Mouse (Mus musculus) hindbrain, embryonic 14.5 days (tissue): ENCODE results near the gene Olfr1097. TPM values are rescaled to one million over a fixed set of nuclear protein-coding genes. Genes with fewer than 3 reads are reported as not detected.

Experiments used
- ATAC-seq: fragments of 200-750 bp; cut with Nextera tagmentation; 2 replicates; pipeline ENCODE4 v1.8.0; 2017; ENCODE audit warnings: moderate number of reproducible peaks, mild to moderate bottlenecking, moderate TSS enrichment, moderate library complexity; ENCODE audit not compliant: low FRiP score
- DNase-seq: peaks from one replicate; pipeline ENCODE4 v3.0.0-alpha.2; 2015; ENCODE audit warnings: low spot score
- H3K27ac ChIP-seq: fragments of 300-500 bp; sonication (generic); 2 replicates; pipeline ENCODE4 v1.5.1; 2014; ENCODE audit warnings: mild to moderate bottlenecking, moderate library complexity
- H3K27me3 ChIP-seq: fragments of 300-500 bp; sonication (generic); 2 replicates; pipeline ENCODE4 v1.6.1; 2014; ENCODE audit warnings: mild to moderate bottlenecking, low read length, mixed read lengths; ENCODE audit not compliant: control insufficient read depth, insufficient read depth
- H3K36me3 ChIP-seq: fragments of 300-500 bp; sonication (generic); replicated peaks from 2 replicates; pipeline ENCODE4 v1.6.1; 2014; ENCODE audit not compliant: control insufficient read depth, insufficient read depth
- H3K4me1 ChIP-seq: fragments of 300-500 bp; sonication (generic); replicated peaks from 2 replicates; pipeline ENCODE4 v1.6.1; 2014; ENCODE audit warnings: antibody characterized with exemption, low read length, mixed read lengths; ENCODE audit not compliant: control insufficient read depth, insufficient read depth
- H3K4me2 ChIP-seq: fragments of 300-500 bp; sonication (generic); replicated peaks from 2 replicates; pipeline ENCODE4 v1.6.1; 2014; ENCODE audit warnings: mild to moderate bottlenecking, moderate library complexity
- H3K4me3 ChIP-seq: fragments of 300-500 bp; sonication (generic); replicated peaks from 2 replicates; pipeline ENCODE4 v1.5.1; 2014; ENCODE audit warnings: mild to moderate bottlenecking, low read length
- H3K9ac ChIP-seq: fragments of 300-500 bp; sonication (generic); 2 replicates; pipeline ENCODE4 v1.6.1; 2014
- H3K9me3 ChIP-seq: fragments of 300-500 bp; sonication (generic); 2 replicates; pipeline ENCODE4 v1.6.1; 2016; ENCODE audit warnings: low read length; ENCODE audit not compliant: control insufficient read depth
- WGBS: fragments of 180-500 bp; shearing (Covaris S2); extraction: QIAGEN DNeasy Blood & Tissue Kit; methylation state at CpG from one replicate; pipeline ENCODE4 v1.1.7; 2014; 5-methylcytosine and 5-hydroxymethylcytosine counted together
- polyA plus RNA-seq: library from polyadenylated mRNA; unstranded; fragments of >200 nt; fragmentation: Nextera tagmentation; extraction: Ambion mirVana; gene quantifications from 2 replicates; pipeline ENCODE4 v1.2.1, GENCODE M21; 2014

Gene Olfr1097
- polyA plus RNA-seq: not detected in 2 replicates

DNA sequence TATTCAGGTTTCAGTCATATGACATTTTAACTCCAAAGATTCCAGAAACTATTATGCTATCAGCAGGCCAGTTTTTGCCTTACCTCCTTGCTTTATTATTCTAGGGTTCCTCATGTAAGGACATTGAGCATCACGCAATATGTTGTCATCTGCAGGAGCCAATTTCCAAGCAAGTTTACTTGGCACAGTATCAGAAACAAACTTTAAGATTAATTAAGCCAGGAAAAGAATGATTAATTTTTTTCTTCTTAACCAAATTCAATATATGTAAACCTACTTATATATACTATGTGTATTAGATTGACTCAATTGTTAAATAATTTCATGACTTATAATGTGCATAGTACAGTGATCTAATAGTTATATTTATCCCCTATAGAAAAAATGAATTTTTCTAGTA lies at the start of gene Olfr1097:
TSS of gene Olfr1097 (minus strand) at position 101 of the 400 bp plus-strand sequence.
- 94% methylated on average over 1 of the region's 1 CpGs for WGBS
- ATAC-seq (no peak), DNase-seq (no peak)
- H3K4me1 ChIP-seq: no peaks in the 10 kb centered on the region
- H3K9me3 ChIP-seq: no peaks in the 10 kb centered on the region
- no peaks in the 10 kb centered on the region for H3K27me3 ChIP-seq
- no peak within 1 kb of the TSS for H3K4me2 ChIP-seq
- no peaks in the 10 kb centered on the region for H3K36me3 ChIP-seq
- H3K9ac ChIP-seq: no peak within 1 kb of the TSS
- no peak within 1 kb of the TSS for H3K4me3 ChIP-seq
- H3K27ac ChIP-seq: no peak within 1 kb of the TSS

DNA sequence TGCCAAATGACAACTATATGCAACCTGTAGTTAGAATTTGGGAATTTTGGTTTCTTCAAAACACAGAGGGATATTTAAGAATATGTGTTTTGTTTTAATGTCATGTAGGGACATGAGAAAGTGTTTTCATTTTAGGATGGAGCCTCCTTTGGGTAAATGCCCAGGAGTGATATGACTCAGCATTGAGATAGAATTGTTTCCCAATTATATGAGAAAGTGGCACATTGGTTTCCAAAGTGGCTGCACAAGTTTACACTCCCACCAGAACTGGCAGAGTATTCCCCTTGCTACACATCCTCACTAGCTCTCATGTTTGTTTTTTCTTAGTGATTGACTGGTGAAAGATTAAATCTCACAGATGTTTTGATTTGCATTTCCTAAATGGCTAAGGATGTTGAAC lies 34.5 kb upstream of the Olfr1097 start:
- no peak overlapping the region for H3K4me2 ChIP-seq
- no peak overlapping the region for H3K4me3 ChIP-seq
- H3K9ac ChIP-seq: no peak overlapping the region
- no peak overlapping the region for H3K27ac ChIP-seq
- no peaks in the 10 kb centered on the region for H3K36me3 ChIP-seq
- ATAC-seq (no peak), DNase-seq (no peak)
- H3K27me3 ChIP-seq: no peaks in the 10 kb centered on the region
- no peaks in the 10 kb centered on the region for H3K9me3 ChIP-seq
- H3K4me1 ChIP-seq: no peaks in the 10 kb centered on the region

DNA sequence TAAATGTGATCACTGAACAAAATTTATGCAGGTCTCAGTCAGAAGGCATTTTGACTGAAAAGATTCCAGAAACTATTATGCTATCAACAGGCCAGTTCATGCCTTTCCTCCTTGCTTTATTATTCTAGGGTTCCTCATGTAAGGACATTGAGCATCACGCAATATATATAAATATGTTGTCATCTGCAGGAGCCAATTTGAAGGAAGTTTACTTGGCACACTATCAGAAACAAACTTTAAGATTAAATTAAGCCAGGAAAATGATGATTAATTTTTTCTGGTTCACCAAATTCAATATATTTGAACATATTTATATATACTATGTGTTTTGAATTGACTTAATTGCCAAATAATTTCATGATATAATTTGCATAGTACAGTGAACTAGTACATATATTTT lies 32.4 kb upstream of the Olfr1097 start, which contains the start of gene Olfr1098:
TSS of gene Olfr1098 (minus strand) at position 101 of the 400 bp plus-strand sequence.
- H3K9ac ChIP-seq: no peak within 1 kb of the TSS

DNA sequence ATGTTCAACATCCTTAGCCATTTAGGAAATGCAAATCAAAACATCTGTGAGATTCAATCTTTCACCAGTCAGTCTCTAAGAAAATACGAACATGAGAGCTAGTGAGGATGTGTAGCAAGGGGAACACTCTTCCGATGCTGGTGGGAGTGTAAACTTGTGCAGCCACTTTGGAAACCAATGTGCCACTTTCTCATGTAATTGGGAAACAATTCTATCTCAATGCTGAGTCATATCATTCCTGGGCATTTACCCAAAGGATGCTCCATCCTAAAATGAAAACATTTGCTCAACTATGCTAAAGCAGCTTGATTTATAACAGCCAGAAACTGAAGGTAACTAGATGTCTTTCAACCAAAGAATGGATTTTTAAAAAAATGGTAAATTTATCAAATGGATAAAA lies 13.6 kb upstream of the Olfr1097 start:
- no peak overlapping the region for H3K9ac ChIP-seq
- H3K4me2 ChIP-seq: no peak overlapping the region
- no peak overlapping the region for H3K27ac ChIP-seq
- no peaks in the 10 kb centered on the region for H3K4me1 ChIP-seq
- no peaks in the 10 kb centered on the region for H3K9me3 ChIP-seq
- ATAC-seq (no peak), DNase-seq (no peak)
- no peaks in the 10 kb centered on the region for H3K27me3 ChIP-seq
- 89% methylated on average over 2 of the region's 2 CpGs for WGBS
- H3K4me3 ChIP-seq: no peak overlapping the region
- H3K36me3 ChIP-seq: no peaks in the 10 kb centered on the region

More for the DNA sequence above, 32.4 kb upstream of the Olfr1097 start, which contains the start of gene Olfr1098:
- Histone ChIP-seq H3K4me1 (no peaks in the 10 kb centered on the region), H3K27me3 (no peaks in the 10 kb centered on the region), H3K4me3 (no peak within 1 kb of the TSS), H3K27ac (no peak within 1 kb of the TSS), H3K9me3 (no peaks in the 10 kb centered on the region), H3K36me3 (no peaks in the 10 kb centered on the region), H3K4me2 (no peak within 1 kb of the TSS)
- WGBS: 95% methylated on average over 1 of the region's 1 CpGs
- DNase-seq: no peak
- ATAC-seq: no peak

DNA sequence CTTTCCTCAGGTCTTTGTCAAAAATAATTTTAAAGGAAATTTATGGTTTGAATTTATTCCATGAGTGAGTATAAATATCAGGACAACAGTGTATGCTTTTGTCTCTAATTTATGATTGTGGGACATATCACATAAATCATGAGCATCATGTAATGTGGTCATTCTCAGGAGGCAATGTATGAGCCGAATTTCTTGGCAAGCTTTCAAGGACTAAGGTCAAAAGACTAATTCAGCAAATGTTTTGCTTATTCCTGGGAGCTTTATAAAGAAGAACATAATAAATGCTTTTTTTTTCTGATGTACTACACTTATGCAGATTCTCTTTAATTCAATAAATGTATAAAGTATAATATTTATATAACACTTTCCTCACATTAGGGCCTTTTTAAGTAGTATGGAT lies 17.3 kb downstream of the Olfr1097 start, which contains the start of gene Gm13723:
TSS of gene Gm13723 (minus strand) at position 101 of the 400 bp plus-strand sequence.
- H3K27ac ChIP-seq: no peak within 1 kb of the TSS
- DNase-seq (no peak), ATAC-seq (no peak)
- no peak within 1 kb of the TSS for H3K9ac ChIP-seq
- no peaks in the 10 kb centered on the region for H3K4me1 ChIP-seq
- 65% methylated on average over 1 of the region's 1 CpGs for WGBS
- no peaks in the 10 kb centered on the region for H3K36me3 ChIP-seq
- no peak within 1 kb of the TSS for H3K4me3 ChIP-seq
- H3K9me3 ChIP-seq: no peaks in the 10 kb centered on the region
- H3K27me3 ChIP-seq: no peaks in the 10 kb centered on the region
- H3K4me2 ChIP-seq: no peak within 1 kb of the TSS

DNA sequence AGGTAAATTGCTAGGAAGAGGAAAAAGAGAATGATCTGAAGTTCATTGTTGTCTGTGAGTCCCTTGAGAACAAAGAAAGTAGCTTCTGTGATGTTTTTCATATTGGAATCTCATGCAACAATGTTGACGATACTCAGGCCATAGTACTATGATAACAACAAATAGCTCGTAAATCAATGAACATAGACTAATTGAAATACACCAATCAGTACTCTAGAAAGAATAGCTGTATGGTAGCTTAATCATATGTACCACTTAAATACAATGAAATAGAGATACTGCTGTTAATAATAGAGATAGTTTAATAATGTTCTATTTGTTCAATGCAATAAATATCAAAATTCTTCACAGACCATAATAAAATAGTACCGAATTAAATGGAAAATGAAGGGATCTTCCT lies 40.4 kb downstream of the Olfr1097 start, which contains the start of gene Olfr1095:
TSS of gene Olfr1095 (minus strand) at position 101 of the 400 bp plus-strand sequence.
- H3K4me2 ChIP-seq: no peak within 1 kb of the TSS
- DNase-seq (no peak), ATAC-seq (no peak)
- no peaks in the 10 kb centered on the region for H3K36me3 ChIP-seq
- no peak within 1 kb of the TSS for H3K27ac ChIP-seq
- no peak within 1 kb of the TSS for H3K9ac ChIP-seq
- no peaks in the 10 kb centered on the region for H3K4me1 ChIP-seq
- no peaks in the 10 kb centered on the region for H3K27me3 ChIP-seq
- H3K9me3 ChIP-seq: no peaks in the 10 kb centered on the region
- WGBS: 91% methylated on average over 3 of the region's 3 CpGs
- H3K4me3 ChIP-seq: no peak within 1 kb of the TSS

Other genes starting within 250 kb of the Olfr1097 start
- not detected in 2 replicates for gene Olfr1085, start 230.2 kb downstream of the Olfr1097 start, polyA plus RNA-seq
- gene Olfr1086, start 212.1 kb downstream of the Olfr1097 start, polyA plus RNA-seq: not detected in 2 replicates
- not detected in 2 replicates for gene Olfr1087, start 193.8 kb downstream of the Olfr1097 start, polyA plus RNA-seq
- gene Olfr1089, start 158.5 kb downstream of the Olfr1097 start, polyA plus RNA-seq: not detected in 2 replicates
- not detected in 2 replicates for gene Olfr1090, start 133.2 kb downstream of the Olfr1097 start, polyA plus RNA-seq
- not detected in 2 replicates for gene Olfr1093, start 109.7 kb downstream of the Olfr1097 start, polyA plus RNA-seq
- not detected in 2 replicates for gene Olfr141, start 82.2 kb downstream of the Olfr1097 start, polyA plus RNA-seq
- gene Olfr1094, start 67.6 kb downstream of the Olfr1097 start, polyA plus RNA-seq: not detected in 2 replicates
- not detected in 2 replicates for gene Olfr1095, start 40.5 kb downstream of the Olfr1097 start, polyA plus RNA-seq
- gene Gm13723, start 17.4 kb downstream of the Olfr1097 start, polyA plus RNA-seq: not detected in 2 replicates
- gene Olfr1098, start 32.3 kb upstream of the Olfr1097 start, polyA plus RNA-seq: not detected in 2 replicates
- not detected in 2 replicates for gene Olfr1099, start 68.5 kb upstream of the Olfr1097 start, polyA plus RNA-seq
- gene Olfr1100, start 87.7 kb upstream of the Olfr1097 start, polyA plus RNA-seq: not detected in 2 replicates
- not detected in 2 replicates for gene Olfr1101, start 99.0 kb upstream of the Olfr1097 start, polyA plus RNA-seq
- gene Olfr1102, start 106.2 kb upstream of the Olfr1097 start, polyA plus RNA-seq: not detected in 2 replicates
- not detected in 2 replicates for gene Olfr1104, start 134.9 kb upstream of the Olfr1097 start, polyA plus RNA-seq
- gene Olfr1105, start 144.3 kb upstream of the Olfr1097 start, polyA plus RNA-seq: not detected in 2 replicates
- not detected in 2 replicates for gene Olfr1106, start 160.1 kb upstream of the Olfr1097 start, polyA plus RNA-seq
- not detected in 2 replicates for gene Olfr1107, start 183.6 kb upstream of the Olfr1097 start, polyA plus RNA-seq
- gene Olfr1109, start 203.8 kb upstream of the Olfr1097 start, polyA plus RNA-seq: not detected in 2 replicates
- not detected in 2 replicates for gene Olfr259, start 222.4 kb upstream of the Olfr1097 start, polyA plus RNA-seq
- gene Olfr1110, start 248.1 kb upstream of the Olfr1097 start, polyA plus RNA-seq: not detected in 2 replicates